Mouse (Mus musculus) embryonic fibroblast, embryonic 13.5 days (primary cell): Measurements from ENCODE around the gene Zfp131.

Experiments
- CTCF ChIP-seq: IDR thresholded peaks from 2 replicates; pipeline ENCODE4 v1.5.1; 2011; ENCODE audit warnings: mild to moderate bottlenecking, control low read depth, low read length, moderate library complexity, borderline replicate concordance; ENCODE audit not compliant: insufficient read depth
- POLR2A ChIP-seq: IDR thresholded peaks from 2 replicates; pipeline ENCODE4 v1.6.1; 2011; ENCODE audit warnings: low read depth, mild to moderate bottlenecking, control low read depth, low read length, moderate library complexity

DNA sequence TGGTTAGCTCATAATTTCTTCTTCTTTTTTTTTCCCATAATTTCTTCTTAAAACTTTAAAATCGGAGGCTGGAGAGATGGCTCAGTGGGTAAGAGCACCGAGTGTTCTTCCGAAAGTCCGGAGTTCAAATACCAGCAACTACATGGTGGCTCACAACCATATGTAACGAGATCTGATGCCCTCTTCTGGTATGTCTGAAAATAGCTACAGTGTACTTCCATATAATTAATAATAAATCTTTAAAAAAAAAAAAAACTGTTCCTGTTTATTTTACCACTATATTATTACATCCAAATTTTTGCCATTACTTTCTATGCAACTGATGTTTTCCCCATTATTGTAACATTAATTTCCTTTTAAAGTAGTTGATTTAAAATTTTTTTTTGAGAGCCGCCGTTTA, 66.1 kb downstream of the Zfp131 start:
- TF ChIP-seq CTCF (no peak), POLR2A (no peak)
